Mouse (Mus musculus): ENCODE data around the gene Akap11.

The Akap11 gene

GRCm38 (mm10) chr14:78448807-78449406, 87.7 kb downstream of the Akap11 start:
- no peak for DNase-seq (ENCODE audit: extremely low spot score, low read depth, low spot score)

- no peak for DNase-seq (ENCODE audit: extremely low spot score, low read depth, low spot score)
These were observed 88.6 kb downstream of the Akap11 start for GRCm38 (mm10) chr14:78448017-78448416.

GRCm38 (mm10) chr14:78447542-78447941, 89.1 kb downstream of the Akap11 start:
- DNase-seq (ENCODE audit: extremely low spot score, low read depth, low spot score) = no peak

All from hindlimb bud, embryonic 11.5 days (tissue).